ENCODE assay signal across 20 mouse cellular contexts in the genomic region with DNA sequence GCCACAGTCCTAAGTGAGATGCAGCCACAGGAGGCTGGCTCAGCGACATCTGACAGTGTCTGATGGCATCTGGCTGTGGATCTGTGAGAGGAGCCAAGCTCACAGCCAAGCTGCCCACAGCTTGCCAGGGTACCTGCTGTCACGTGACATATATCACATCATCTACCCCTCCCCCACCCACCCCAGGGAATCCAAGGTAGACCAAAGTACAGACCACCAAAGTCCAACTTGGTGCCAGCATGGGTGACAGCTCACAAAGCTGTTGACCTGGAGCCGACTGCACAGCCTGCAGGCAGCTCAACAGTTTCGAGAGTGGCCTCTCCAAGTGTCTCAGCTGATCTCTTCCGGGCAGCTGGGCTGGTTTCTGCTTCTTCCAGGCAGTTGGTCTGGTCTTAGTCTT.
A peak's percentile ranks its signal among the peaks of the same experiment; 100 is the strongest.
DNase-seq lines count a peak whose midpoint lies in the region; ATAC-seq lines count a peak whose summit lies in the region.
"Had no signal": no experiment of that assay in that cellular context is flagged by ENCODE, and none has a peak within 500 bp of the region (broad histone marks: within the 10 kb centered on the region; RNA-seq: fewer than 3 reads in every experiment).

No protein-coding gene starts in this region.

- no peak for ATAC-seq in kidney, embryonic 16.5 days (ENCODE audit: low FRiP score, low TSS enrichment)
- no peak for ATAC-seq in megakaryocyte, adult 5-6 weeks (ENCODE audit: poor library complexity, severe bottlenecking)
- no peak for ATAC-seq in megakaryocyte-erythroid progenitor cell, adult 5-6 weeks (replicated peaks; ENCODE audit: low FRiP score, low TSS enrichment, poor library complexity, severe bottlenecking)
- ATAC-seq: forebrain, embryonic 14.5 days had no signal

- no peak overlapping the region for H3K9ac ChIP-seq in kidney, embryonic 16.5 days (replicated peaks; ENCODE audit: low read length)
- H3K9ac ChIP-seq: embryonic facial prominence, embryonic 13.5 days; hindbrain, embryonic 14.5 days had no signal

- no peak overlapping the region for H3K4me3 ChIP-seq in kidney, embryonic 16.5 days (ENCODE audit: low read length)
- H3K4me3 ChIP-seq in megakaryocyte, embryonic 14.5 days (replicated peaks): peak overlapping the region; percentile 11
- H3K4me3 ChIP-seq: embryonic facial prominence, embryonic 13.5 days; heart, embryonic 10.5 days had no signal

- no peak overlapping the region for H3K4me2 ChIP-seq in kidney, embryonic 16.5 days (replicated peaks; ENCODE audit: low read depth, low read length)
- H3K4me2 ChIP-seq: embryonic facial prominence, embryonic 13.5 days; hindbrain, embryonic 14.5 days had no signal

- H3K4me1 ChIP-seq in kidney, embryonic 16.5 days (ENCODE audit: insufficient read depth, low read length): peaks cover 6% of the 10 kb centered on the region; the same call in 1 of the 2 replicates
- peaks cover 43% of the 10 kb centered on the region for H3K4me1 ChIP-seq in megakaryocyte, embryonic 14.5 days

- DNase-seq in kidney, adult 11 months: peak; percentile 60
- peak; percentile 47 for DNase-seq in kidney, postnatal 14 days
- DNase-seq in kidney, postnatal 10 days: no peak
- DNase-seq: adrenal gland, adult 2 months; adrenal gland, postnatal 25 days; cerebellum, adult 18-20 months; cerebellum, adult 9-11 months; cerebellum, postnatal 36 days; gastrocnemius, postnatal 10 days; heart, adult 18-20 months; heart, postnatal 10 days; heart, postnatal 4 days had no signal

- no peak overlapping the region for H3K27ac ChIP-seq in kidney, embryonic 16.5 days (ENCODE audit: low read length)
- H3K27ac ChIP-seq: embryonic facial prominence, embryonic 13.5 days; heart, embryonic 10.5 days; hindbrain, embryonic 14.5 days had no signal

- no peaks in the 10 kb centered on the region for H3K36me3 ChIP-seq in kidney, embryonic 16.5 days (ENCODE audit: insufficient read depth, low read length)
- peaks cover 2% of the 10 kb centered on the region for H3K36me3 ChIP-seq in megakaryocyte, embryonic 14.5 days (replicated peaks; ENCODE audit: low read length)
- H3K36me3 ChIP-seq: embryonic facial prominence, embryonic 13.5 days; heart, embryonic 10.5 days had no signal

- H3K27me3 ChIP-seq in kidney, embryonic 16.5 days (ENCODE audit: insufficient read depth, low read length): no peaks in the 10 kb centered on the region
- peaks cover 94% of the 10 kb centered on the region for H3K27me3 ChIP-seq in megakaryocyte, embryonic 14.5 days (replicated peaks)
- H3K27me3 ChIP-seq: embryonic facial prominence, embryonic 13.5 days had no signal

- H3K9me3 ChIP-seq in kidney, embryonic 16.5 days (ENCODE audit: low read length): no peaks in the 10 kb centered on the region
- H3K9me3 ChIP-seq in megakaryocyte, embryonic 14.5 days: peaks cover 15% of the 10 kb centered on the region
- H3K9me3 ChIP-seq: embryonic facial prominence, embryonic 13.5 days; heart, embryonic 10.5 days had no signal

- 84% methylated on average over 5 of the region's 5 CpGs for WGBS in kidney, embryonic 16.5 days
